Comparison of ENCODE assay signal across 18 mouse cellular contexts in genomic region chr15:25693708-25694107, GRCm38 (mm10).
A peak's percentile ranks its signal among the peaks of the same experiment; 100 is the strongest.
DNase-seq lines count a peak whose midpoint lies in the region; ATAC-seq and TF ChIP-seq lines count a peak whose summit lies in the region.
"Had no signal": no experiment of that assay in that cellular context is flagged by ENCODE, and none has a peak within 500 bp of the region (broad histone marks: within the 10 kb centered on the region; RNA-seq: fewer than 3 reads in every experiment).

No protein-coding gene starts in this region.

- no peak for TF ChIP-seq POLR2A in cerebellum, adult 2 months (IDR thresholded peaks at IDR 0.05; ENCODE audit: borderline replicate concordance, insufficient read depth, low read length)

- ATAC-seq in kidney, embryonic 15.5 days (replicated peaks; ENCODE audit: low FRiP score) = no peak
- no peak for ATAC-seq in kidney, postnatal 0 days (replicated peaks; ENCODE audit: low FRiP score, low read depth)
- no peak for ATAC-seq in frontal cortex, adult (ENCODE audit: low TSS enrichment)
- no peak for ATAC-seq in cerebellum, adult (ENCODE audit: insufficient number of reproducible peaks, low FRiP score, low TSS enrichment)
- ATAC-seq: inflammation-experienced regulatory T-cells, adult 6 months; lung, postnatal 0 days had no signal

- H3K9ac ChIP-seq in kidney, embryonic 15.5 days = no peak overlapping the region
- no peak overlapping the region for H3K9ac ChIP-seq in kidney, postnatal 0 days (ENCODE audit: low read depth, low read length)
- H3K9ac ChIP-seq: heart, embryonic 13.5 days; liver, embryonic 13.5 days; neural tube, embryonic 12.5 days had no signal

- no peaks in the 10 kb centered on the region for H3K27me3 ChIP-seq in cerebellum, adult 2 months (ENCODE audit: control insufficient read depth, insufficient read depth, low read length)
- no peaks in the 10 kb centered on the region for H3K27me3 ChIP-seq in kidney, embryonic 15.5 days
- H3K27me3 ChIP-seq in kidney, postnatal 0 days (ENCODE audit: insufficient read depth, low read length) = no peaks in the 10 kb centered on the region
- H3K27me3 ChIP-seq: liver, embryonic 13.5 days; megakaryocyte, embryonic 14.5 days; neural tube, embryonic 12.5 days had no signal

- H3K4me3 ChIP-seq in cerebellum, adult 2 months (replicated peaks; ENCODE audit: insufficient read depth, low read depth, low read length) = no peak overlapping the region
- H3K4me3 ChIP-seq in kidney, embryonic 15.5 days (replicated peaks) = no peak overlapping the region
- H3K4me3 ChIP-seq in kidney, postnatal 0 days (replicated peaks; ENCODE audit: low read depth, low read length) = no peak overlapping the region
- H3K4me3 ChIP-seq: heart, embryonic 13.5 days; liver, embryonic 13.5 days; megakaryocyte, embryonic 14.5 days; neural tube, embryonic 12.5 days had no signal

- H3K27ac ChIP-seq in cerebellum, adult 2 months (ENCODE audit: insufficient read depth, low read length) = no peak overlapping the region
- no peak overlapping the region for H3K27ac ChIP-seq in kidney, embryonic 15.5 days
- no peak overlapping the region for H3K27ac ChIP-seq in kidney, postnatal 0 days
- H3K27ac ChIP-seq: heart, embryonic 13.5 days; liver, embryonic 13.5 days; neural tube, embryonic 12.5 days had no signal

- no peak overlapping the region for H3K4me2 ChIP-seq in kidney, embryonic 15.5 days
- H3K4me2 ChIP-seq in kidney, postnatal 0 days (ENCODE audit: low read length) = no peak overlapping the region
- H3K4me2 ChIP-seq: heart, embryonic 13.5 days; liver, embryonic 13.5 days; neural tube, embryonic 12.5 days had no signal

- H3K36me3 ChIP-seq in kidney, embryonic 15.5 days = 0 out of 2 replicates have a peak, but pooled peaks cover 4% of the 10 kb centered on the region
- H3K36me3 ChIP-seq in kidney, postnatal 0 days (ENCODE audit: insufficient read depth, low read length) = no peaks in the 10 kb centered on the region
- H3K36me3 ChIP-seq: heart, embryonic 13.5 days; liver, embryonic 13.5 days; neural tube, embryonic 12.5 days had no signal

- TF ChIP-seq CTCF in cerebellum, adult 2 months (IDR thresholded peaks at IDR 0.05; ENCODE audit: borderline replicate concordance, insufficient read depth, low read depth, low read length) = peak; percentile 51; the same call in 1 of the 2 replicates
- peak; percentile 39; the same call in 1 of the 2 replicates for TF ChIP-seq CTCF in kidney, postnatal 0 days (IDR thresholded peaks at IDR 0.05; ENCODE audit: low read depth)

- H3K4me1 ChIP-seq in cerebellum, adult 2 months (ENCODE audit: control insufficient read depth, insufficient read depth, low read length) = peaks cover 3% of the 10 kb centered on the region; the same call in 1 of the 2 replicates
- H3K4me1 ChIP-seq in kidney, embryonic 15.5 days = peaks cover 40% of the 10 kb centered on the region
- H3K4me1 ChIP-seq in kidney, postnatal 0 days (replicated peaks; ENCODE audit: insufficient read depth, low read length) = peaks cover 26% of the 10 kb centered on the region; the same call in 1 of the 2 replicates
- H3K4me1 ChIP-seq: heart, embryonic 13.5 days had no signal

- 76% methylated on average over 11 of the region's 11 CpGs for WGBS in cerebellum, adult 2 months
- WGBS in kidney, embryonic 15.5 days = 76% methylated on average over 11 of the region's 11 CpGs
- WGBS in kidney, postnatal 0 days = 69% methylated on average over 11 of the region's 11 CpGs

- H3K9me3 ChIP-seq in kidney, embryonic 15.5 days (replicated peaks) = no peaks in the 10 kb centered on the region
- H3K9me3 ChIP-seq in kidney, postnatal 0 days (replicated peaks; ENCODE audit: low read length) = no peaks in the 10 kb centered on the region
- H3K9me3 ChIP-seq: heart, embryonic 13.5 days; liver, embryonic 13.5 days; megakaryocyte, embryonic 14.5 days; neural tube, embryonic 12.5 days had no signal

- no peak for DNase-seq in cerebellum, adult 2 months
- DNase-seq in cerebellum, adult 9-10 months = no peak
- peak; percentile 53 for DNase-seq in kidney, adult 9 months
- DNase-seq in R1 (ENCODE audit: low read depth, low spot score) = peak; percentile 34
- no peak for DNase-seq in kidney, postnatal 0 days (ENCODE audit: low spot score)
- DNase-seq: adrenal gland, adult 2 months; cerebellum, adult 8-10 months; liver, embryonic 13.5 days; right cerebral cortex, postnatal 14 days; thymus, adult 2 months had no signal

Comparison
In these comparisons a context has a peak if more than half of its experiments do, and no peak if none do; other contexts are left out.
1. DNase-seq: peak in kidney, adult 9 months (single experiment) and R1 (single experiment); none in cerebellum, adult 2 months (0 of 2), cerebellum, adult 9-10 months (single experiment) and kidney, postnatal 0 days (single experiment).